Mouse (Mus musculus) embryonic facial prominence, embryonic 12.5 days (tissue): ENCODE data around the gene Srpk1. TPM values are rescaled to one million over a fixed set of nuclear protein-coding genes. Genes with fewer than 3 reads are reported as not detected.

ENCODE experiments used
- ATAC-seq: fragments of 200-750 bp; cut with Nextera tagmentation; 2 replicates; pipeline ENCODE4 v1.8.0; 2017; ENCODE audit not compliant: insufficient number of reproducible peaks, insufficient read depth, low FRiP score, low TSS enrichment
- H3K27ac ChIP-seq: fragments of 300-500 bp; sonication (generic); 2 replicates; pipeline ENCODE4 v1.5.1; 2016; ENCODE audit warnings: mild to moderate bottlenecking
- H3K27me3 ChIP-seq: fragments of 300-500 bp; sonication (generic); 2 replicates; pipeline ENCODE4 v1.6.1; 2016; ENCODE audit warnings: mild to moderate bottlenecking, moderate library complexity
- H3K36me3 ChIP-seq: fragments of 300-500 bp; sonication (generic); 2 replicates; pipeline ENCODE4 v1.6.1; 2016; ENCODE audit warnings: mild to moderate bottlenecking
- H3K4me1 ChIP-seq: fragments of 300-500 bp; sonication (generic); 2 replicates; pipeline ENCODE4 v1.6.1; 2016
- H3K4me2 ChIP-seq: fragments of 300-500 bp; sonication (generic); replicated peaks from 2 replicates; pipeline ENCODE4 v1.6.1; 2016; ENCODE audit warnings: mild to moderate bottlenecking, moderate library complexity
- H3K4me3 ChIP-seq: fragments of 300-500 bp; sonication (generic); 2 replicates; pipeline ENCODE4 v1.5.1; 2016; ENCODE audit warnings: mild to moderate bottlenecking
- H3K9ac ChIP-seq: fragments of 300-500 bp; sonication (generic); 2 replicates; pipeline ENCODE4 v1.6.1; 2016; ENCODE audit warnings: mild to moderate bottlenecking, moderate library complexity
- H3K9me3 ChIP-seq: fragments of 300-500 bp; sonication (generic); 2 replicates; pipeline ENCODE4 v1.6.1; 2016; ENCODE audit warnings: mild to moderate bottlenecking, moderate library complexity
- WGBS: fragments of 180-500 bp; shearing (Covaris S2); methylation state at CpG from one replicate; pipeline ENCODE4 v1.1.7; 2016; 5-methylcytosine and 5-hydroxymethylcytosine counted together
- polyA plus RNA-seq: library from polyadenylated mRNA; unstranded; fragments of >200 nt; fragmentation: Nextera tagmentation; extraction: Ambion mirVana; gene quantifications from 2 replicates; pipeline ENCODE4 v1.2.1, GENCODE M21; 2016

Gene Srpk1
- polyA plus RNA-seq, 1 experiment from 2014 or later: 96.2 TPM

DNA sequence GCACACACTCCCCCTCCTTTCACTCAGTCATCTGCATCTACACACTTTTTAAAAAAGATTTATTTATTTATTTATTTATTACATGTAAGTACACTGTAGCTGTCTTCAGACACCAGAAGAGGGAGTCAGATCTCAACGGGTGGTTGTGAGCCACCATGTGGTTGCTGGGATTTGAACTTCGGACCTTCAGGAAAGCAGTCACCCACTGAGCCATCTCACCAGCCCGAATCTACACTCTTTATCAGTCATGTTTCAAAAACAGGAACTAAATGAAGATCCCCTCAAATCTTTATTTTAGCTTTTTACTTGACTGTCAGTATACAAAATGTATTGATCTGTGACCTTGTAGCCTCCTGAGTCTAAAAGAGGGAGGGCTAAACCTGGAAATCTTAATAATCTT is 13.0 kb downstream of the Srpk1 start:
- WGBS: 80% methylated on average over 3 of the region's 3 CpGs
- H3K27me3 ChIP-seq: no peaks in the 10 kb centered on the region
- no peak overlapping the region for H3K4me3 ChIP-seq
- H3K4me1 ChIP-seq: no peaks in the 10 kb centered on the region
- no peaks in the 10 kb centered on the region for H3K9me3 ChIP-seq
- no peak overlapping the region for H3K9ac ChIP-seq
- no peak overlapping the region for H3K4me2 ChIP-seq
- peaks cover 39% of the 10 kb centered on the region for H3K36me3 ChIP-seq
- no peak for ATAC-seq
- no peak overlapping the region for H3K27ac ChIP-seq

DNA sequence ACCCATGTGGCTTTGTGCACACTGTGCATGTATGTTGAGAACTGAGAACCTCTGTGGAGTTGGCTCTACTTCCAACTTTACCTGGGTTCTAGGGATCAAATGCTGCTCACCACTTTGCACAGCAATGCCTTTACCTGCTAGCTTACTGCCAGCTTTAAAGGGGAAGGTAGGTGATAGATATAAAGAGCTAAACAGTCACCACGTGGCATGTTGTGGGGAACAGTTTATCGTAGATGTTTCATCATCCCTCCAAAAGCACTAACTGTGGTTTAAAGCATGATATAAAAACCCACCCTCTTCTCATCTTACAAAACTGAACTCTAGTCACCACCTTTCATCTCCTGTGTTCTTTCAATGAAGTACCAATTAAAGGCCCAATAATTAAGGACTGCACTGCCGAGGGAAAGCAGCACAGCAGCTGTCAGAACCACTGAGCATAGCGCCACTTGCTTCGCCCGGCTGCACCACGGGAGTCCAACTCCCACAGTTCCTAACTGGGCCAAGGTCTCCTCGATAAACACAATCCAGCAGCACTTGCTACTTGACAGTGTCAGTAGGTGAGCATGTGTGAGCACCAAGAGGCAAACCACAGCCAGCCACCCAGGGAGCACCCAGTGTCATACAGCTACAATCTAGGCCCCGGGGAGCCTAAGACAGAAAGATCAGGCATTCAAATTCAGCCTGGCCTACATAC is 20.8 kb downstream of the Srpk1 start:
- ATAC-seq: no peak
- H3K4me2 ChIP-seq: no peak overlapping the region
- no peaks in the 10 kb centered on the region for H3K27me3 ChIP-seq
- no peaks in the 10 kb centered on the region for H3K9me3 ChIP-seq
- peaks cover 88% of the 10 kb centered on the region for H3K36me3 ChIP-seq
- 91% methylated on average over 9 of the region's 9 CpGs for WGBS
- no peak overlapping the region for H3K27ac ChIP-seq
- no peak overlapping the region for H3K4me3 ChIP-seq
- no peak overlapping the region for H3K9ac ChIP-seq
- H3K4me1 ChIP-seq: no peaks in the 10 kb centered on the region

DNA sequence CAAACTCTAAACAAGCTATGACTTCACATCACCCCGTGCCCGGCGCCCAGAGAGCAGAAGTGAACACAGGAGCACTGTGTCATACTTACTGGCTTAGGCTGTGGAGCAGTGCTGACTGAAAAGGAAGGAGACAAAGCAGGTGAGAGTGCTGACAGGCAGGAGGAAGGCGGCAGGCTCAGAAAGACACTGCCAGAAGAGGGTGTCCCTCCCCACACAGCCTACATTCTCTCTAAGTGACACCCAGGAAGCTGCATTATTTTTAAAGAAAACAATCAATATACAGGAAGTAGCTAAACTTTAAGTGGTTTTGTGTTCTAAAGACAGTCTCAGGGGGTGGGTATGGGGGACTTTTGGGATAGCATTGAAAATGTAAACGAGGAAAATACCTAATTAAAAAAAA is 21.7 kb downstream of the Srpk1 start:
- no peak for ATAC-seq

DNA sequence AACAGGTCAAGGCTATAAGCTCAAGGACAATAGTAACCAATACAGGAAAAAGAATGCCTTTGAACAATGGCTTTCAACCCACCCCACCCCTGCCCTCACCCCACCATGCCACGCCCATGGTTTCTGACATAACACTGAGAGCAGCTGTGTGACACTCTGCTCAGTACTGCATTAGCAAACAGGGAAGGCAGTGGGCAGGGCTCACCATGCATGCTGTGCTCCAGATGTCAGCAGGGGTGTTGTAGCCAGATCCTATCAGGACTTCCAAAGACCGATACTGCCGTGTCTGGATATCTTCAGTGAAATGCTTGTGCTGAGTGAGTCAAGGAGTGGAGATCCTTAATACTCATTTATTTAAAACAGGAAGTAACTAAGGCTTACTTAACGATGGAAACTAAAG is 28.5 kb downstream of the Srpk1 start:
- H3K9me3 ChIP-seq: no peaks in the 10 kb centered on the region
- H3K4me2 ChIP-seq: no peak overlapping the region
- no peak overlapping the region for H3K9ac ChIP-seq
- H3K4me3 ChIP-seq: no peak overlapping the region
- WGBS: 76% methylated on average over 4 of the region's 4 CpGs
- peaks cover 88% of the 10 kb centered on the region for H3K36me3 ChIP-seq
- H3K4me1 ChIP-seq: no peaks in the 10 kb centered on the region
- ATAC-seq: no peak
- H3K27me3 ChIP-seq: no peaks in the 10 kb centered on the region
- no peak overlapping the region for H3K27ac ChIP-seq

More for the DNA sequence above, 21.7 kb downstream of the Srpk1 start:
- 89% methylated on average over 5 of the region's 5 CpGs for WGBS
- no peaks in the 10 kb centered on the region for H3K27me3 ChIP-seq
- H3K9me3 ChIP-seq: no peaks in the 10 kb centered on the region
- no peak overlapping the region for H3K9ac ChIP-seq
- no peak overlapping the region for H3K27ac ChIP-seq
- H3K36me3 ChIP-seq: peaks cover 89% of the 10 kb centered on the region
- H3K4me1 ChIP-seq: no peaks in the 10 kb centered on the region
- H3K4me2 ChIP-seq: no peak overlapping the region
- H3K4me3 ChIP-seq: no peak overlapping the region

DNA sequence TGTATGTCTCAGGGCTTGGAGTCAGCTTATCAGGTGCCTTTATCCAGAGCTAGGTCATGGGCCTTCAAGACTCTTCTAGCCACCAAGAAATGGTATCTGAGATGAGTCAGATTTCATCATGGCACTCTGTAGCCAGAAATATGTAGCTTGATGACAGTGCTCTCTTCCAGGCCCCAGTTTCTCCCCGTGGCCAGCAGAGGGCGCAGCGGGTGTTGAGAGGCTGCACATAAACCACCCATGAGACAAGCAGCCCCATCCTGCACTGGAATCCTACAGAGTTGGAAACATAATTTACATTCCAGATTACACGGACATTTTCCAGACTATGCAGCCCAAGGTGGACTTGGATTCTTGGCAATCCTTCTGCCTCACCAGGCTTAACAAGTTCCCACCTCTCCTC is 29.5 kb downstream of the Srpk1 start:
- Histone ChIP-seq H3K36me3 (peaks cover 90% of the 10 kb centered on the region), H3K4me1 (no peaks in the 10 kb centered on the region), H3K4me3 (no peak overlapping the region), H3K9me3 (no peaks in the 10 kb centered on the region), H3K9ac (no peak overlapping the region), H3K27me3 (no peaks in the 10 kb centered on the region), H3K4me2 (no peak overlapping the region), H3K27ac (no peak overlapping the region)
- no peak for ATAC-seq
- WGBS: 23% methylated on average over 4 of the region's 4 CpGs

DNA sequence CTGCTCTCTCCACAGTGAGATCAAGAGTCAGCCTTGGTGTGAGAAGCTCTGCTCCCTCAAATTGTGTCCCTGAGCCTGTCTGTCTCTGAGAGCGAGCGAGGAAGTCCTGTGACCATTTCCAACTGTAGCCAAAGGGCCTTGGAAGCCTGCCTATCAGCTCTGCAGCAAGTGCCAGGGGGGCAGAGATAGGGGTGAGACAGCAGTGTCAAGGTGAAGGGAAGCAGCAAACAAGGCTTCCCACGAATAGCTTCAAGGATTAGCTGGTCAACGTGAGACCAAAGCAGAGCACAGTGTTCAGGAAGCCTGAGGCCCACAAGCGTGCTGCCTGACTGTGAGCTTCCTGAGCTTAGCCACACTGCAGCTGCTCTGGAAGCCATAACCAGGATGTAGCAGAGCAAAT is 31.0 kb downstream of the Srpk1 start:
- peaks cover 88% of the 10 kb centered on the region for H3K36me3 ChIP-seq
- H3K27me3 ChIP-seq: no peaks in the 10 kb centered on the region
- H3K9ac ChIP-seq: no peak overlapping the region
- H3K4me3 ChIP-seq: no peak overlapping the region
- no peaks in the 10 kb centered on the region for H3K9me3 ChIP-seq
- WGBS: 88% methylated on average over 5 of the region's 5 CpGs
- ATAC-seq: no peak
- no peak overlapping the region for H3K27ac ChIP-seq
- H3K4me1 ChIP-seq: no peaks in the 10 kb centered on the region
- no peak overlapping the region for H3K4me2 ChIP-seq

DNA sequence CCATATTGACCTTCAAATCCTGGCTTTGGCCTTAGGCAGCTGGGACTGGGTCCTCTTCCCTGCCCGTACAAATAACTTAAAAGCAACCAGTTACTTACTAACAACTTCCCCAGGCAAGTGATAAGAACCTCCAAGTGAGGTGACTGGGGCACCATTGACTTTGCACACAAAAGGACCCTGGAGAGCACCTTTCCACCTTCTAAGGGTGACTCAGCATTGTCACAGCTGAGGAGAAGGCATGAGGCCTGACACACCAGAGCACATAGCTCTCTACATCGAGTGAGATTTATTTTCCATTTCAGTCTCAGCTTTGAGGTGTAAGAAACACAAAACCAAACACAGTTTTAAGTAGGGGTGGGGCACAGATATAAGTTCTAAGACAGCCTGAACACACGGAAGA is 31.9 kb downstream of the Srpk1 start:
- WGBS: 84% methylated on average over 3 of the region's 3 CpGs
- ATAC-seq: no peak
- peaks cover 85% of the 10 kb centered on the region for H3K36me3 ChIP-seq

DNA sequence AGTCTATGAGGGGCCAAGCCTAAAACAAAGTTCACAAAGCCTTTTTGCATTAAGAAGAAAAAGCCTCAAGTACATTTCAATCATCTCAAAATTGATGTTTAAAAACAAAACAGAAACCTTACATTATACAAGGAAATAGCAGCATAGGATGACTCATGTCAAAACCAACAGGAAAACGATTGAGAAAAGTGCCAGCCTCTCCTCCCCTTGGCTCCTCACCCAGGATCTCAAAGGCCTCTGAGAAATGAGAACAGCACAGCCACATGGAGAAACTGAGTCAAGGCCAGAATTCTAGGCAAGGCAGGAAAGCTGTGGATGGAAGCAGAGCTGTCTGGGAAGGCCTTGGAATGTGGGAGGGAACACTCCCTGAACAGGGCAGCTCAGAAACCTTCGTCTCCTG is 33.9 kb downstream of the Srpk1 start:
- Histone ChIP-seq H3K27me3 (no peaks in the 10 kb centered on the region), H3K9ac (no peak overlapping the region), H3K9me3 (no peaks in the 10 kb centered on the region), H3K4me1 (0 out of 2 replicates have a peak, but pooled peaks cover 11% of the 10 kb centered on the region), H3K4me3 (no peak overlapping the region), H3K36me3 (peaks cover 73% of the 10 kb centered on the region), H3K27ac (no peak overlapping the region), H3K4me2 (no peak overlapping the region)
- WGBS: 74% methylated on average over 2 of the region's 2 CpGs
- ATAC-seq: no peak

More for the DNA sequence above, 31.9 kb downstream of the Srpk1 start:
- no peaks in the 10 kb centered on the region for H3K9me3 ChIP-seq
- H3K9ac ChIP-seq: no peak overlapping the region
- H3K4me2 ChIP-seq: no peak overlapping the region
- H3K4me3 ChIP-seq: no peak overlapping the region
- H3K4me1 ChIP-seq: no peaks in the 10 kb centered on the region
- no peak overlapping the region for H3K27ac ChIP-seq
- H3K27me3 ChIP-seq: no peaks in the 10 kb centered on the region

DNA sequence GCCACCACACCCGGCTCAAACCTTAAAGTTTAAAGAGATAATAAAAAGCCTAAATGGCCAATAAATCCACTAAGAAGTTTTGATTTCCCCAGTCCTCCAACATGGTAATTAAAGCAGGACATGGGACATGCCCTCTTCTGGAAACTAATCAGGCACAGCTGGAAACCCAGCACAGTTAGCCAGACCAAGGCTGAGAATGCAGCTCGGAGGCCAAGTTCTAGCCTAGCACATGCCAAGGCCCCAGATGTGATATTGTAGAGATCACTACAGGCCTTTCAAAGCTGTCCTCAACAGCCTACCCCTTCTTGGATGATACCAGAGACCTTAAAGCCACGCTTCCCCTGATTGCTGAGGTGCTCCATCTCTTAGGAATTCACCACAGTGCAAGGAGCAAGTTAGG is 36.0 kb downstream of the Srpk1 start:
- H3K9me3 ChIP-seq: no peaks in the 10 kb centered on the region
- H3K27me3 ChIP-seq: no peaks in the 10 kb centered on the region
- no peak overlapping the region for H3K4me2 ChIP-seq
- peaks cover 52% of the 10 kb centered on the region for H3K36me3 ChIP-seq
- no peak overlapping the region for H3K4me3 ChIP-seq
- no peak overlapping the region for H3K27ac ChIP-seq
- no peak for ATAC-seq
- 0 out of 2 replicates have a peak, but pooled peaks cover 11% of the 10 kb centered on the region for H3K4me1 ChIP-seq
- WGBS: 81% methylated on average over 3 of the region's 3 CpGs
- no peak overlapping the region for H3K9ac ChIP-seq

DNA sequence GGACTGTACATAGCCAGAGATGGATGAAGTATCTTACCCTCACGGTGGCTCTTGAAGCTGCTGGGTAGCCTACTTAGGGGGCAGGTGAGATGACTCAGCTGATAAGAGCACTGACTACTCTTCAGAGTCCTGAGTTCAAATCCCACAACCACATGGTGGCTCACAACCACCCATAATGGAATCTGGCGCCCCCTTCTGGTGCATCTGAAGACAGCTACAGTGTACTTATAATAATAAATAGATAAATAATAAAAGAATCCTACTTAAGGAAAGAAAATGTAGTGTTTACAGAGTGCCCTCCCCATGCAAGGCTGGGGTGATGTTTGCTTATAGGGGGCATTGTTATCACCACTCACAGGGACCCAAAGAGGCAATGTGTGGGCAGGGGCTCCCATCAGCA is 41.5 kb downstream of the Srpk1 start:
- ATAC-seq: no peak
- Histone ChIP-seq H3K27ac (no peak overlapping the region), H3K9ac (no peak overlapping the region), H3K4me2 (no peak overlapping the region), H3K9me3 (no peaks in the 10 kb centered on the region), H3K36me3 (0 out of 2 replicates have a peak, but pooled peaks cover 5% of the 10 kb centered on the region), H3K4me3 (no peak overlapping the region), H3K4me1 (0 out of 2 replicates have a peak, but pooled peaks cover 11% of the 10 kb centered on the region), H3K27me3 (no peaks in the 10 kb centered on the region)
- 59% methylated on average over 2 of the region's 2 CpGs for WGBS

DNA sequence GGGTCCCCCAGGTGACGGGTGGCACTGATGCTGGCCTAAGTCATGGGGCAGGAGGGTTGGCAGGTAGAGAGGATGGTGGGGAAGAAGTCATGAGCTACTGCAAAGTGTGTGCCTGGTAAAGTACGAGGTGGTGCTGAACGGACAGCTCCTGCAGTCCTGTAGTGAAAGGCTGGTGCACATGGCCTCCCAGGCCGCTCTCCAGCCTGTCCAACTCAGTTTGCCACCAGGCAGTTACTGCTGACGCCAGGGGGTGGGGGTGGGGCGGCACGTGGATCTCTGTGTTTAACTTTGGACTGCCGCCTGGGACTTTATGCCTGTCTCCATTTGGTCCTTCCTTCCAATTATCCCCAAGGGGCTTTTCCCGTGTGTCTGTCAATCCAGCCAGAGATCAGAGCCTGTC is 42.1 kb downstream of the Srpk1 start:
- H3K4me1 ChIP-seq: peaks cover 15% of the 10 kb centered on the region; the same call in 1 of the 2 replicates
- no peak overlapping the region for H3K4me3 ChIP-seq
- no peak overlapping the region for H3K4me2 ChIP-seq
- H3K9me3 ChIP-seq: no peaks in the 10 kb centered on the region
- no peaks in the 10 kb centered on the region for H3K27me3 ChIP-seq
- H3K36me3 ChIP-seq: no peaks in the 10 kb centered on the region
- no peak overlapping the region for H3K27ac ChIP-seq
- H3K9ac ChIP-seq: no peak overlapping the region
- WGBS: 7% methylated on average over 9 of the region's 9 CpGs
- no peak; the same call in 1 of the 2 replicates for ATAC-seq

DNA sequence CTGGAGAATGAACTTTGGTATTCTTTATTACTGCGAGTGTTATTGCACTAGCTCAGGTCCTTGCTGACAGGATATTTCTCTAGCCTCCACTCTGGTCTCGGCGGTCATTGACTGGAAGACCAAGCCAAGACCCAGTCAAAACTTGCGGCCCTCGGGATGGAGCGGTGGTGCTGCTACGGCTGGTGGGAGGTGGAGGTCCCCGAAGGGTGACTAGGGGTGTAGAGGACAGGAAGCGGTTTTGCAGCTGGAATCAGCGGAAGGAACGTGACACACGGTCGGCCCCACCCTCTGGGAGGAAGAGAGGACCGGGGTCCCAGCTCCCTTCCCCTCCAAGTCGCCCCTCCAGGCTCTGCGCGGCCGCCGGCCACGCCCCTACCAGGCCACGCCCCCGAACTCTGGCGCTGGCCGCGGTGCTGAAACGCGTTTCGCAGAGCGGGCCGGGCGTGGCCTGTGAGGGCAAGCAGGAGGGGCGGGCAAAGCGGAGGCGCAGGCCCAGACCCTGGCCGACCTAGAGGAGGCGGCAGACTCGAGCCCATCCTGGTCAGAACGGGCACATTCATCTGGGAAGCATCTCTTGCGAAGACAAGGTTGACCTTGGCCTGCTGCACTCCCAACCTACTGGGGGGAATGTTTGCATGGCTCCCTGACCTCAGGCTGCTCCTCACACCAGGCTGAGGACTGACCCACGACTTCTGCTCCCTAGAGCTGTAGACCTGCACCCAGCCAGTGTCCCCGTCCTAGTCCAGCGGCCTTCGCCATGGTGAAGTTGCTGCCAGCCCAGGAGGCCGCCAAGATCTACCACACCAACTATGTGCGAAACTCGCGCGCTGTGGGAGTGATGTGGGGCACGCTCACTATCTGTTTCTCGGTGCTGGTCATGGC is 47.0 kb downstream of the Srpk1 start, which contains the start of gene Lhfpl5:
Gene Lhfpl5, plus strand, starts transcription at position 398 of the 882 bp plus-strand sequence.
- Histone ChIP-seq H3K27me3 (0 out of 2 replicates have a peak, but pooled peaks cover 6% of the 10 kb centered on the region), H3K9ac (no peak within 1 kb of the TSS)

More for the DNA sequence above, 47.0 kb downstream of the Srpk1 start, which contains the start of gene Lhfpl5:
- H3K4me1 ChIP-seq: peaks cover 6% of the 10 kb centered on the region; the same call in 1 of the 2 replicates
- no peaks in the 10 kb centered on the region for H3K9me3 ChIP-seq
- peak within 1 kb of the TSS; percentile 17 for H3K4me3 ChIP-seq
- peak within 1 kb of the TSS; percentile 50 for H3K4me2 ChIP-seq
- H3K36me3 ChIP-seq: no peaks in the 10 kb centered on the region
- WGBS: 15% methylated on average over 49 of the region's 50 CpGs
- no peak within 1 kb of the TSS for H3K27ac ChIP-seq
- ATAC-seq: peak; percentile 70; the same call in 1 of the 2 replicates
